Mouse (Mus musculus) activated CD4-positive, CD25-positive, alpha-beta regulatory T cell, adult 9 weeks (primary cell): ENCODE data around the gene Rbl1. TPM values are rescaled to one million over a fixed set of nuclear protein-coding genes. Genes with fewer than 3 reads are reported as not detected.

Experiments
- polyA plus RNA-seq: library from polyadenylated mRNA; unstranded; fragments of 100-300 nt; shearing (Covaris generic); gene quantifications from one replicate; pipeline ENCODE4 v1.2.1, GENCODE M21; 2017

The Rbl1 gene
- polyA plus RNA-seq = 39.1 TPM

DNA sequence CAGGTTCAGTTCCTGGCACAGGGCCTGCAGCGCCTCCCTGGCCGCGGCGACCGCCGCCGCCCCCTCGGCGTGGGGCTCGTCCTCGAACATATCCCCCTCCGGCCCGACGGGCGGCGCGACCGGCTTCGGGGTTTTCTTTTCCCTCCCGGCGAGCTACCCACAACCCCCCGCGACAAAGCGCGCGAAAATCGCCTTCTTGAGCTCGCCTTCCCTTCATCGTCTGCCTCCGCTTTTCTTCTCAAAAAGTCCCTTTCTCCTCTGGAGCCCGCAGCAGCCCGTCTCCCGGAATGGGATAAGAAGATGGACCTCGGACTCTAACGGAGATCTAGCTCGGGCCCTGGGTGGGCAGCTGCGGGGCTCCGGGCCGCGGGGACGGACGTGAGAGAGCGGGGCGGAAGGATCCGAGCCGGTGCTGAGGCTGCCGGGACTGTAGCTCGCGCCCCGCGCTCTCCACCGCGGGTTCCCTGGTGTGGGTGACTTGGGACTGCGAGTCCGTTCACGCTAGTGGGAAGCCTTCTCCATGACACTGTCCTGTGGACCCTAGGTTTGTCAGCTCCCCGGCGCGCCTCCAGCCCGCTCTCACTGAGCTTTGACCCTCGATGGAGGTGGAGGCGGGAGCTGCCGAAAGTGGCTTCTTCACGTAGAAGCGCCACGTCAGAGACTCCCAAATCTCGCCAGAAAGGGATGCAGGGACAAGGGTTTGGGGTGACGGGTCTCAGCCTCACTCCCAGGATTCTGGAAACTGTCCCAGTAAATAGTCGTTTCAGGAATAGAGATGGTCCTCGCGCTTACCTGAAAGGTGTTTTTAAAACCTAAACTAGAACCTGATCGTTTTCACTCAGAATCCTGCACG lies at the start of gene Rbl1:
Gene Rbl1, minus strand, starts transcription at position 169 of the 853 bp plus-strand sequence.

DNA sequence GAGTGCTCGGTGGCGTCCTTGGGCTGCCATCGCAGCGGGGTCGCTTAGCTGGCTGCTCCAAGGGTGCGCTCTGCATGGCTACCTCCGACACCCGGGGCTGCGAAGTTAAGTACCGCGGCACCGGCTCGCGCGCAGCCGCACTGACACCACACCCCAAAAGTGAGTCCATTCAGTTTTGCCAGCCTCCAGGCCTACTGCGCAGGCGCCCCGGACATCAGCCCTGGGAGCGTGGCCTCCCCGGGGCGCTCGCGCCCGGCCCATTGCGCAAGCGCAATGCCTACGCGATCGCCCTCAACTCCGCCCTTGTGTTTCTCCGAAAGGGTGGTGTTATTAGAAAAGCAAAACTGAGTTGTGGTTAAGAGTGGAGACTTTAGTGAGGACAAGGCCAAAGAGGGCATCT lies 69.3 kb downstream of the Rbl1 start, which contains the start of gene Samhd1:
Gene Samhd1, minus strand, starts transcription at position 252 of the 400 bp plus-strand sequence.

Other genes with a start within 250 kb of the Rbl1 start
- gene Ndrg3, start 212.5 kb downstream of the Rbl1 start, polyA plus RNA-seq = 157 TPM
- 18.6 TPM for gene Dsn1, start 197.4 kb downstream of the Rbl1 start, polyA plus RNA-seq
- gene Soga1, start 125.3 kb downstream of the Rbl1 start, polyA plus RNA-seq = not detected
- not detected for gene Tldc2, start 117.5 kb downstream of the Rbl1 start, polyA plus RNA-seq
- 849 TPM for gene Samhd1, start 69.3 kb downstream of the Rbl1 start, polyA plus RNA-seq
- gene Rpn2, start 74.5 kb upstream of the Rbl1 start, polyA plus RNA-seq = 234 TPM
- gene Mroh8, start 75.0 kb upstream of the Rbl1 start, polyA plus RNA-seq = 0.07 TPM
- not detected for gene Ghrh, start 143.0 kb upstream of the Rbl1 start, polyA plus RNA-seq
- gene Manbal, start 163.1 kb upstream of the Rbl1 start, polyA plus RNA-seq = 45.6 TPM
- 1.5 TPM for gene Src, start 213.9 kb upstream of the Rbl1 start, polyA plus RNA-seq